Mouse (Mus musculus): ENCODE data around the gene Rpp25. TPM values are rescaled to one million over a fixed set of nuclear protein-coding genes. Genes with fewer than 3 reads are reported as not detected.

The Rpp25 gene
- not detected for polyA plus RNA-seq (2015; fragmentation: Illumina TruSeq; extraction: RNeasy Lipid Tissue Mini Kit (QIAGEN cat#74804); ENCODE audit: insufficient read depth, low replicate concordance)

DNA sequence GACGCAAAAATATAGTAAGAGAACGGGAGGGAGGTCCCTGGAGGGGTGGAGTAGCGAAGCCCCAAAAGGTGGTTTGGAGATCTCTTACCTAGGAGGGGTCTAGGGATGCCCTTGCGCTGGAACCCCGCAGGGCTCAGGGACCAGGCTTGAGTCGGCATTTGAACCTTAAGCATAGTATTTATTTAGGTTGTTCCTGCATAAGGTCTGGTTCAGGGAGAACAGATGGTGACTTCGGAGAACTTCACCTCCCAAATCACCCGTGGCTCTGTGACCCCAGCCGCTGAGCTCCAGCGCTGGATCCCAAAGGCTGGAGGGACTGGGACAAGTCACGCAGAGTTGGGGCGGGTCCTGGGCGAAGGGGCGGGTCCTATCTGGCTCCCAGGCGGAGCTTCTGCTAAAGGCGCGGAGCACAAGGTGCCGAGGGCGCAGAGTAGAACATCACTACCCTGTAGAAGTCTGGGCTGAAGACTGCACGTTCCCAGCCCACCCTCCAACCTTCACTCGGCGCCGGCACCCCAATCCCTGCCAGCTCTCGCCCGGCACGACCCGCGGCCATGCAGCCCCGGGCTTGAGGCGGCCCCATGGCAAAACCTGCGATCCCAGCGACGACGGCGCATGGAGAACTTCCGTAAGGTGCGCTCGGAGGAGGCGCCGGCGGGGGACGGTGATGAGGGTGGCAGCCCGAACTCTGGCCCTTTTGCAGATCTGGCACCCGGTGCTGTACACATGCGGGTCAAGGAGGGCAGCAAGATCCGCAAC, at the start of gene Rpp25:
Rpp25 (plus strand) TSS at position 405 of the 759 bp plus-strand sequence.

DNA sequence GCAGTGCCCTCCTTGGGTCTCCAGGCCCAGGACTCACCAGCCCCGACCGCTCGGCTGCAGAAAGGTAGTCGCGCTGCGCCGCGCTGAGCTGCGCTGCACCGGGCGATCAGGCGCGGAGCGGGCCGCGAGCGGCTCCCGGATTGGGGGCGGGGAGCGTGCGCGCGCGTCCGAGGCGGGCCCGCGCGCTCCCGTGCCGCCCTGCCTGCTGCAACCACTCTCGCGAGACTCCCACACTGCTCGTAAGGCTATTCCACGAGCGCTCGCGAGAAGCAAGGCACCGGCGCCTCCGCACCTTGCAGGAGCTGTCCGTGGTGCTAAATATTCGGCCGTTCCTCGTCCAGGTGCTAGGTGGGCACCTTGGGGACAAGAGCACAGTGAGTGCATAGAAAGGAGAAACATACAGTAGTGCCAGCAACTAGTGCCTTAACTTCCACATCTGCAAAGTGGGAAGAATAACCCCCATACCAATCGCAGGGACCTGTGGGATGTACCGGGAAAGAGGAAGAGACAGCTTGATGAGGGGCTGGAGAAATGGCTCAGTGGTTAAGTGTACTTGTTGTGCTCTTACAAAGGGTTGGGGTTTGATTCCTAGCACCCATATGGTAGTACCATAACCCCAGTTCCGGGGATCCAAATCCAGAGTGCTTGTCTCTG, 35.8 kb upstream of the Rpp25 start, which contains the start of gene Scamp5:
Scamp5 (minus strand) TSS at position 165 of the 654 bp plus-strand sequence.

DNA sequence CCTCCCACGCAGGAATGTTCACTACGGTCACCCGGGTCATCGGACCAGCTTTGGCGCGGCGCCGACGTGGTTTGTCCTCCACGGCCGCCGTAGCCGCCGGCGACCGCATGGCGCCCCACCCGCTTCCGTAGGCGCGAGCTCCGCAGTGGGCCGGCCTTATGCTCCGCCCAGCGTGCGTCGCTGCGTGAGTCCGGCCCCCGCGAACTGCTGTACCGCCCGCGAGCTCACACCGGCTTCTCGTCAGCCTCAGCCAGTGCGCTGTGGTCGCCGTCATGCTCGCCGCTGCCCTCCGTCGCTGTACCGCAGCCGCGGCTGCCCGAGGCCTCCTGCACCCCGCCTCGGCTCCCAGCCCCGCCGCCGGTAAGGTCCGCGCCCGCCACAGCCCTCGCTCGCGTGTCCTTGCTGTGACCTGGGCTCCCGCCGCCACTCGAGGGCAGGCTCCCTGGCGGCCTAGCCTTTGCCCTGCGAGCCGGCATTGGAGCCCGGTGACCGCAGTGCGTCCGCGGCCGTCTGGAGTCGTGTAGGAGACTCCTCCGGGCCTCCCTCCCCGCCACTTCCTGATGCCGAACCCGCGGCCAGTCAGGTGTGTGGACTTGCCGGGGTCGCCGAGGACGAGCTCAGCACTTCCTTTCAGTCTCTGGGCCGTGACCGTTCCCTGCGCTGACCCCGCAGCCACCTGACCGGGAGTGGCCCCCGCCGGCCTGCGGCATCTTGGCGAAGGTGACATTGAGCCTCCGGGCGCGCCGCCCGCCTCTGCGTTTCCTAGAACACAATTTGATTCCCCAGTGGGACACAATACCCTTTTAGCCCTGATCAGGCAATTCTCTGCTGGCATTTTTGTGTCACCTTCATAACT, 17.5 kb downstream of the Rpp25 start, which contains the start of gene Cox5a:
Cox5a (plus strand) TSS at position 219 of the 856 bp plus-strand sequence.

DNA sequence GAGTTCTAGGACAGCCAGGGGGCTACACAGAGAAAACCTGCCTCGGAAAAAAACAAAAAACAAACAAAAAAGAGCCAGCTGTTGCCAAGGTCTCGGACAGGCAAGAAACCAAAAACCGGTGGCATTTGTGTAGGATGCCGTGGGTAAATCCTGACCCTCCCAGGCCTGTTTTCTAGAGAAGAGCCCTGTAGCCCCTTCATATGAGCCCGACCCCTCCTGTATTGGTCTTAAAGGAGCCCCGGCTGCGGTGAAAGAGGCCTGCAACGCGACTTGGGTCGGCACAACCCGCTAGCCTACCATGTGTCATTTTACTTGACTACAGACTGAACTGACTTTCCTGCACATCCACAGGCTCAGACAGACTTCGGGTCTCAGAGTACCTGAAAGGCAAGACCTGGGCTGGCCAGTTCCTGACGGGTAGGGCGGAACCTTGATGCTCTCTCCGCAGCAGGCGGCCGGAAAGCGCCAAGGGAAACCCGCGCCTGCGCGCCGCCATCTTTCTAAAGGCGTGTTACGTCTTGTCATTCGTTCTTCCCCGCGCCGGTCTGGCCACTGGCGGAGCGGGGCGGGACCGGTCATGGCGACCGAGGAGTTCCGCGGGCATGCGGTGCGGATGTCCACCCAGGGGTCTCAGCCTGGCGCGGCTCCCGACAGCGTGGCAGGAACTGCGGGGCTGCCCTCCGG, 33.4 kb downstream of the Rpp25 start, which contains the start of gene Fam219b:
Fam219b (plus strand) TSS at position 485 of the 684 bp plus-strand sequence.

DNA sequence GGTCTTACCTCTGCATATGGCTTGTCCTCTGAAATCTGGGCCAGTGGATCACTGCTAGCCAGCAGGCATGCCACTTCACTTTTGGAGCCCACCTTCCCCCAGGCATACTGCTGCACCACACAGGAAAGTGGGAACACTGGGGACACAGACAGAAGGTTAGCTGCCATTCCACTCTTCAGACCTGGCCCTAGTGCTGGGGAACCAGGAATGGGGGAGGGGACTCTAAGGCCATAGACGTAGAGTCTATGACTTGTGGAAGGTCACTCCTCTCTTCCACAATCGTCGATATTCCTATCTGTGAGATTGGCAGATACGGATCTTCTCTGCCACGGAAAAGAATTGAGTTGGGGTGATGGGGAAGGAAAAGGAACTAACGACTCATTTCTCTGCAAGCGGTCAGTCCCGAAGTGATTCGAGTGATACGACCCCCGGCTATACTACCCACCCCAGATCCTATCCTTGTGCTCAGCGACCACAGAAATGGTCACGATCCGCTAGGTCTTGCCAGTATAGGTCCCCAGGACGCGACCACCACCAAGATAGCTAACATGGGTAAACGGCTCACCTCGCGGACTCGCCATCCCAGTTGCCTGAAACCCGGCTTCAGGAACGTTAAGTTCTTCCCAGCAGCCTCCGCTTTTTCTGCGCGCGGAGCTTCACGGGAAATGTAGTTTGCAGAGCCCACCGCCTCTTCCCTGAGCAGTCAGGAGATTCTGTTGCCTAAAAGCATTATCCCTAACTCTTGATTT, 48.5 kb downstream of the Rpp25 start, which contains the start of gene Mpi:
Mpi (minus strand) TSS at position 625 of the 749 bp plus-strand sequence.

Other genes starting within 250 kb of the Rpp25 start
- gene 1700017B05Rik, start 241.4 kb upstream of the Rpp25 start, polyA plus RNA-seq (2015; fragmentation: Illumina TruSeq; extraction: RNeasy Lipid Tissue Mini Kit (QIAGEN cat#74804); ENCODE audit: insufficient read depth, low replicate concordance): 7.6 TPM
- gene Ppcdc, start 63.9 kb upstream of the Rpp25 start, polyA plus RNA-seq (2015; fragmentation: Illumina TruSeq; extraction: RNeasy Lipid Tissue Mini Kit (QIAGEN cat#74804); ENCODE audit: insufficient read depth, low replicate concordance): 76.6 TPM
- 9.7 TPM for gene Scamp5, start 36.0 kb upstream of the Rpp25 start, polyA plus RNA-seq (2015; fragmentation: Illumina TruSeq; extraction: RNeasy Lipid Tissue Mini Kit (QIAGEN cat#74804); ENCODE audit: insufficient read depth, low replicate concordance)
- 346 TPM for gene Cox5a, start 17.2 kb downstream of the Rpp25 start, polyA plus RNA-seq (2015; fragmentation: Illumina TruSeq; extraction: RNeasy Lipid Tissue Mini Kit (QIAGEN cat#74804); ENCODE audit: insufficient read depth, low replicate concordance)
- gene Fam219b, start 33.5 kb downstream of the Rpp25 start, polyA plus RNA-seq (2015; fragmentation: Illumina TruSeq; extraction: RNeasy Lipid Tissue Mini Kit (QIAGEN cat#74804); ENCODE audit: insufficient read depth, low replicate concordance): 22.1 TPM
- 18.1 TPM for gene Mpi, start 48.7 kb downstream of the Rpp25 start, polyA plus RNA-seq (2015; fragmentation: Illumina TruSeq; extraction: RNeasy Lipid Tissue Mini Kit (QIAGEN cat#74804); ENCODE audit: insufficient read depth, low replicate concordance)
- 64.8 TPM for gene Scamp2, start 56.9 kb downstream of the Rpp25 start, polyA plus RNA-seq (2015; fragmentation: Illumina TruSeq; extraction: RNeasy Lipid Tissue Mini Kit (QIAGEN cat#74804); ENCODE audit: insufficient read depth, low replicate concordance)
- gene Ulk3, start 85.4 kb downstream of the Rpp25 start, polyA plus RNA-seq (2015; fragmentation: Illumina TruSeq; extraction: RNeasy Lipid Tissue Mini Kit (QIAGEN cat#74804); ENCODE audit: insufficient read depth, low replicate concordance): 46.6 TPM
- not detected for gene Cplx3, start 102.3 kb downstream of the Rpp25 start, polyA plus RNA-seq (2015; fragmentation: Illumina TruSeq; extraction: RNeasy Lipid Tissue Mini Kit (QIAGEN cat#74804); ENCODE audit: insufficient read depth, low replicate concordance)
- not detected for gene Lman1l, start 116.7 kb downstream of the Rpp25 start, polyA plus RNA-seq (2015; fragmentation: Illumina TruSeq; extraction: RNeasy Lipid Tissue Mini Kit (QIAGEN cat#74804); ENCODE audit: insufficient read depth, low replicate concordance)
- gene Csk, start 149.6 kb downstream of the Rpp25 start, polyA plus RNA-seq (2015; fragmentation: Illumina TruSeq; extraction: RNeasy Lipid Tissue Mini Kit (QIAGEN cat#74804); ENCODE audit: insufficient read depth, low replicate concordance): 262 TPM
- not detected for gene Cyp1a2, start 179.7 kb downstream of the Rpp25 start, polyA plus RNA-seq (2015; fragmentation: Illumina TruSeq; extraction: RNeasy Lipid Tissue Mini Kit (QIAGEN cat#74804); ENCODE audit: insufficient read depth, low replicate concordance)
- gene Cyp1a1, start 183.9 kb downstream of the Rpp25 start, polyA plus RNA-seq (2015; fragmentation: Illumina TruSeq; extraction: RNeasy Lipid Tissue Mini Kit (QIAGEN cat#74804); ENCODE audit: insufficient read depth, low replicate concordance): 0.30 TPM
- 17.7 TPM for gene Edc3, start 204.5 kb downstream of the Rpp25 start, polyA plus RNA-seq (2015; fragmentation: Illumina TruSeq; extraction: RNeasy Lipid Tissue Mini Kit (QIAGEN cat#74804); ENCODE audit: insufficient read depth, low replicate concordance)